Mouse (Mus musculus) liver, embryonic 14.5 days (tissue): ENCODE data around the gene Cnnm3.

Experiments used
- CTCF ChIP-seq: IDR thresholded peaks from 2 replicates; pipeline ENCODE4 v1.5.1; 2016; ENCODE audit warnings: antibody characterized with exemption, low read depth, control low read depth
- EP300 ChIP-seq: IDR thresholded peaks from 2 replicates; pipeline ENCODE4 v1.6.1; 2016; ENCODE audit warnings: antibody characterized with exemption, low read depth

DNA sequence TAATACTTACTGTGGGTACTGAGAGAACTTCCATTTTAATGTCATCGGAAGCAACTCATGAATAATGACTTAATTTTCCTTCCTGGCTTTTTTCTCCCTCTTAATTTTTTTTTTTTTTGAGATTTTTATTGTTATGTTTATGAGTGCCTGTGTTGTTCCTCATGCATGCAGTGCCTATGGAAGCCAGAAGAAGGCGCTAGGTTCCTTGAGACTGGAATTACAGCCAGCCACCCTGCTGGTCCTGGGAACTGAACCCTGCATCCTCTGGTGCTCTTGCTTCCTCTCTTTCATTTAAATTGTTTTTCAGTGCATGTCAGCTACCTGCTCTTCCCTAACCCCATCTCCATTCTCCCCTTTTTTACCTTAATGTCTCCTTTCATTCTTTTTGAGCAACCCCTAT lies 2.1 kb downstream of the Cnnm3 start:
- TF ChIP-seq EP300 (no peak), CTCF (peak; percentile 65)
